Mouse (Mus musculus) embryonic fibroblast, embryonic 13.5 days (primary cell): ENCODE measurements around the gene Abhd14a.

Experiments used
- CTCF ChIP-seq: IDR thresholded peaks from 2 replicates; pipeline ENCODE4 v1.5.1; 2011; ENCODE audit warnings: mild to moderate bottlenecking, control low read depth, low read length, moderate library complexity, borderline replicate concordance; ENCODE audit not compliant: insufficient read depth
- POLR2A ChIP-seq: IDR thresholded peaks from 2 replicates; pipeline ENCODE4 v1.6.1; 2011; ENCODE audit warnings: low read depth, mild to moderate bottlenecking, control low read depth, low read length, moderate library complexity

DNA sequence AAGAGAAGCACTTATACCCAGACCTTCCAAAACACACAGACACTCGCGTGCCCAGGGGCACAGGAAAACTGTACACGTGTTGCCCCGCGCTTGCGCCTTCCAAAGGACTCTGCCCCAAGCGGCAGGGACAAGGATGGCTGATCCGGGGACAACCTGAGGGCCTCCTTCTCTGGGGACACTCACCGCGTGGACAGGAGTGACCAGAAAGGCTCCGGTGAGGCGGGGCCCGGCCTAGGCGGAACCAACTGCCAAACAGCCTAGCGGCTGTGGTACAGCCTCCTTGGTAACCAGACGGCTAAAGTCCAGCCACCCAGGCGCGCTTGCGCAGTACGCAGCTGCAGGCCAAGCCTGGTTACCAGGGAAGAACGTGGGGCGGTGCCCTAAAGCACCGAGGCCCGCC is at the start of gene Abhd14a, which contains the start of gene Abhd14b:
- peak; percentile 57 for TF ChIP-seq POLR2A
- TF ChIP-seq CTCF = peak; percentile 38; the same call in 1 of the 2 replicates
